Mouse (Mus musculus): ENCODE data around the gene Cisd3.
"Not testable (repeated sequence)": the region's sequence is repeated elsewhere in the genome, so short reads cannot be mapped to it uniquely, and the experiment has no call there.

Cisd3 gene

GRCm38 (mm10) chr11:97711200-97711900 is 25.7 kb downstream of the Cisd3 start:
- DNase-seq (ENCODE audit: low read depth, low spot score): no peak

GRCm38 (mm10) chr11:97712286-97712685 is 26.7 kb downstream of the Cisd3 start:
- peak; percentile 68 for DNase-seq (ENCODE audit: low read depth, low spot score)

GRCm38 (mm10) chr11:97713896-97714295 is 28.3 kb downstream of the Cisd3 start:
- DNase-seq (ENCODE audit: low read depth, low spot score): peak; percentile 67

GRCm38 (mm10) chr11:97714356-97714755 is 28.7 kb downstream of the Cisd3 start:
- no peak for DNase-seq (ENCODE audit: low read depth, low spot score)

GRCm38 (mm10) chr11:97714784-97715760 is 29.4 kb downstream of the Cisd3 start:
- DNase-seq (ENCODE audit: low read depth, low spot score): peak; percentile 64

- DNase-seq (ENCODE audit: low read depth, low spot score): no peak
Measured at GRCm38 (mm10) chr11:97716021-97716420, 30.4 kb downstream of the Cisd3 start.

GRCm38 (mm10) chr11:97717369-97718280 is 32.0 kb downstream of the Cisd3 start:
- DNase-seq (ENCODE audit: low read depth, low spot score): no peak

GRCm38 (mm10) chr11:97718281-97718860 is 32.7 kb downstream of the Cisd3 start:
- DNase-seq (ENCODE audit: low read depth, low spot score): no peak

- DNase-seq (ENCODE audit: low read depth, low spot score): no peak
Measured at GRCm38 (mm10) chr11:97719041-97719440, 33.4 kb downstream of the Cisd3 start.

- DNase-seq (ENCODE audit: low read depth, low spot score): no peak
Measured at GRCm38 (mm10) chr11:97721338-97721737, 35.7 kb downstream of the Cisd3 start.

- DNase-seq (ENCODE audit: low read depth, low spot score): no peak
Measured at GRCm38 (mm10) chr11:97723709-97724108, 38.1 kb downstream of the Cisd3 start.

GRCm38 (mm10) chr11:97728311-97728710 is 42.7 kb downstream of the Cisd3 start:
- no peak for DNase-seq (ENCODE audit: low read depth, low spot score)

GRCm38 (mm10) chr11:97728730-97729129 is 43.1 kb downstream of the Cisd3 start:
- DNase-seq (ENCODE audit: low read depth, low spot score): no peak

- DNase-seq (ENCODE audit: low read depth, low spot score): no peak
Measured at GRCm38 (mm10) chr11:97733689-97734088, 48.1 kb downstream of the Cisd3 start.

GRCm38 (mm10) chr11:97734810-97735209 is 49.2 kb downstream of the Cisd3 start:
- not testable (repeated sequence) for DNase-seq (ENCODE audit: low read depth, low spot score)

GRCm38 (mm10) chr11:97736645-97737044 is 51.0 kb downstream of the Cisd3 start:
- no peak for DNase-seq (ENCODE audit: low read depth, low spot score)

GRCm38 (mm10) chr11:97737600-97737999 is 52.0 kb downstream of the Cisd3 start:
- DNase-seq (ENCODE audit: low read depth, low spot score): no peak
